Mouse (Mus musculus): ENCODE measurements at regions not wholly inside any gene's neighbourhood (a gene's known extent, or its start where the extent isn't known, plus 50 kb on each side); places are given as distances from the start of the nearest gene placed in this dataset.
A peak's percentile ranks its signal among the peaks of the same experiment; 100 is the strongest.

- ATAC-seq (ENCODE audit: insufficient number of reproducible peaks, low FRiP score, low TSS enrichment): no peak
These were observed 65.8 kb downstream of the Barhl2 start for GRCm38 (mm10) chr5:106392213-106392612.

- ATAC-seq (ENCODE audit: insufficient number of reproducible peaks, low FRiP score, low TSS enrichment): no peak
These were observed 71.3 kb downstream of the Barhl2 start for GRCm38 (mm10) chr5:106386621-106387020.

- no peak for ATAC-seq (ENCODE audit: insufficient number of reproducible peaks, low FRiP score, low TSS enrichment)
These were observed 72.1 kb downstream of the Barhl2 start for GRCm38 (mm10) chr5:106385838-106386237.

- ATAC-seq (ENCODE audit: insufficient number of reproducible peaks, low FRiP score, low TSS enrichment): no peak
These were observed 72.7 kb downstream of the Barhl2 start for GRCm38 (mm10) chr5:106385219-106385618.

GRCm38 (mm10) chr5:106384138-106384770, 73.7 kb downstream of the Barhl2 start:
- no peak for ATAC-seq (ENCODE audit: insufficient number of reproducible peaks, low FRiP score, low TSS enrichment)

- no peak for ATAC-seq (ENCODE audit: insufficient number of reproducible peaks, low FRiP score, low TSS enrichment)
These were observed 76.0 kb downstream of the Barhl2 start for GRCm38 (mm10) chr5:106381919-106382318.

GRCm38 (mm10) chr5:106380631-106381285, 77.2 kb downstream of the Barhl2 start:
- no peak for ATAC-seq (ENCODE audit: insufficient number of reproducible peaks, low FRiP score, low TSS enrichment)

- ATAC-seq (ENCODE audit: insufficient number of reproducible peaks, low FRiP score, low TSS enrichment): no peak
These were observed 81.0 kb downstream of the Barhl2 start for GRCm38 (mm10) chr5:106376781-106377525.

- no peak for ATAC-seq (ENCODE audit: insufficient number of reproducible peaks, low FRiP score, low TSS enrichment)
These were observed 90.1 kb downstream of the Barhl2 start for GRCm38 (mm10) chr5:106367831-106368230.

- no peak for ATAC-seq (ENCODE audit: insufficient number of reproducible peaks, low FRiP score, low TSS enrichment)
These were observed 90.7 kb downstream of the Barhl2 start for GRCm38 (mm10) chr5:106367312-106367711.

GRCm38 (mm10) chr5:106366006-106366405, 92.0 kb downstream of the Barhl2 start:
- ATAC-seq (ENCODE audit: insufficient number of reproducible peaks, low FRiP score, low TSS enrichment): no peak

- 0 out of 2 replicates have a peak, but pooled peaks have one; percentile 61 for ATAC-seq (ENCODE audit: insufficient number of reproducible peaks, low FRiP score, low TSS enrichment)
These were observed 92.9 kb downstream of the Barhl2 start for GRCm38 (mm10) chr5:106365094-106365493.

- no peak for ATAC-seq (ENCODE audit: insufficient number of reproducible peaks, low FRiP score, low TSS enrichment)
These were observed 106.6 kb downstream of the Barhl2 start for GRCm38 (mm10) chr5:106351348-106351747.

- no peak for ATAC-seq (ENCODE audit: insufficient number of reproducible peaks, low FRiP score, low TSS enrichment)
These were observed 108.0 kb downstream of the Barhl2 start for GRCm38 (mm10) chr5:106349851-106350515.

GRCm38 (mm10) chr5:106344308-106344707, 113.7 kb downstream of the Barhl2 start:
- no peak for ATAC-seq (ENCODE audit: insufficient number of reproducible peaks, low FRiP score, low TSS enrichment)

- ATAC-seq (ENCODE audit: insufficient number of reproducible peaks, low FRiP score, low TSS enrichment): no peak
These were observed 114.4 kb downstream of the Barhl2 start for GRCm38 (mm10) chr5:106343601-106344000.

- no peak for ATAC-seq (ENCODE audit: insufficient number of reproducible peaks, low FRiP score, low TSS enrichment)
These were observed 116.6 kb downstream of the Barhl2 start for GRCm38 (mm10) chr5:106341361-106341760.

- peak; percentile 81 for ATAC-seq (ENCODE audit: insufficient number of reproducible peaks, low FRiP score, low TSS enrichment)
These were observed 122.3 kb downstream of the Barhl2 start for GRCm38 (mm10) chr5:106335639-106336038.

GRCm38 (mm10) chr5:106327592-106328150, 130.3 kb downstream of the Barhl2 start:
- ATAC-seq (ENCODE audit: insufficient number of reproducible peaks, low FRiP score, low TSS enrichment): no peak

GRCm38 (mm10) chr5:106322574-106323215, 135.3 kb downstream of the Barhl2 start:
- no peak for ATAC-seq (ENCODE audit: insufficient number of reproducible peaks, low FRiP score, low TSS enrichment)

Measured in cerebellum, adult (tissue).